Mouse (Mus musculus) liver, postnatal 0 days (tissue): ENCODE data around the gene Cdk6. TPM values are rescaled to one million over a fixed set of nuclear protein-coding genes. Genes with fewer than 3 reads are reported as not detected.
"Not testable (repeated sequence)": the region's sequence is repeated elsewhere in the genome, so short reads cannot be mapped to it uniquely, and the experiment has no call there.

Source experiments
- ATAC-seq: fragments of 200-750 bp; cut with Nextera tagmentation; 2 replicates; pipeline ENCODE4 v1.8.0; 2017; ENCODE audit warnings: mild to moderate bottlenecking, moderate library complexity
- DNase-seq: peaks from one replicate; pipeline ENCODE4 v3.0.0-alpha.2; 2016
- H3K27ac ChIP-seq: fragments of 300-500 bp; sonication (generic); 2 replicates; pipeline ENCODE4 v1.5.1; 2014; ENCODE audit warnings: antibody characterized with exemption, moderate library complexity, mild to moderate bottlenecking, low read depth
- H3K27me3 ChIP-seq: fragments of 300-500 bp; sonication (generic); 2 replicates; pipeline ENCODE4 v1.6.1; 2014; ENCODE audit warnings: low read length, control low read depth, mixed read lengths; ENCODE audit not compliant: insufficient read depth
- H3K36me3 ChIP-seq: fragments of 300-500 bp; sonication (generic); replicated peaks from 2 replicates; pipeline ENCODE4 v1.6.1; 2014; ENCODE audit warnings: mild to moderate bottlenecking, control low read depth, low read length, moderate library complexity, mixed read lengths; ENCODE audit not compliant: insufficient read depth
- H3K4me1 ChIP-seq: fragments of 300-500 bp; sonication (generic); 2 replicates; pipeline ENCODE4 v1.6.1; 2014; ENCODE audit warnings: antibody characterized with exemption, mild to moderate bottlenecking, control low read depth; ENCODE audit not compliant: insufficient read depth
- H3K4me2 ChIP-seq: fragments of 300-500 bp; sonication (generic); 2 replicates; pipeline ENCODE4 v1.6.1; 2014; ENCODE audit warnings: low read depth, mild to moderate bottlenecking, low read length, moderate library complexity, mixed read lengths
- H3K4me3 ChIP-seq: fragments of 300-500 bp; sonication (generic); 2 replicates; pipeline ENCODE4 v1.5.1; 2014; ENCODE audit warnings: low read depth, low read length
- H3K9ac ChIP-seq: fragments of 300-500 bp; sonication (generic); replicated peaks from 2 replicates; pipeline ENCODE4 v1.6.1; 2014; ENCODE audit warnings: mild to moderate bottlenecking, moderate library complexity
- H3K9me3 ChIP-seq: fragments of 300-500 bp; sonication (generic); 2 replicates; pipeline ENCODE4 v1.6.1; 2016; ENCODE audit warnings: mild to moderate bottlenecking, control low read depth, low read length, mixed read lengths
- CTCF ChIP-seq: sonication (generic); IDR thresholded peaks from 2 replicates; pipeline ENCODE4 v1.5.1; 2016; ENCODE audit warnings: antibody characterized with exemption, low read depth
- EP300 ChIP-seq: IDR thresholded peaks from 2 replicates; pipeline ENCODE4 v1.6.1; 2016; ENCODE audit warnings: antibody characterized with exemption, low read depth, mild to moderate bottlenecking
- WGBS: fragments of 180-500 bp; shearing (Covaris S2); extraction: QIAGEN DNeasy Blood & Tissue Kit; methylation state at CpG from one replicate; pipeline ENCODE4 v1.1.7; 2014; ENCODE audit not compliant: insufficient replicate concordance; 5-methylcytosine and 5-hydroxymethylcytosine counted together
- polyA plus RNA-seq: library from polyadenylated mRNA; unstranded; fragments of >200 nt; fragmentation: Nextera tagmentation; extraction: Ambion mirVana; gene quantifications from 2 replicates; pipeline ENCODE4 v1.2.1, GENCODE M21; 2015

Gene Cdk6
- polyA plus RNA-seq, 1 experiment from 2014 or later: 17.3 TPM

DNA sequence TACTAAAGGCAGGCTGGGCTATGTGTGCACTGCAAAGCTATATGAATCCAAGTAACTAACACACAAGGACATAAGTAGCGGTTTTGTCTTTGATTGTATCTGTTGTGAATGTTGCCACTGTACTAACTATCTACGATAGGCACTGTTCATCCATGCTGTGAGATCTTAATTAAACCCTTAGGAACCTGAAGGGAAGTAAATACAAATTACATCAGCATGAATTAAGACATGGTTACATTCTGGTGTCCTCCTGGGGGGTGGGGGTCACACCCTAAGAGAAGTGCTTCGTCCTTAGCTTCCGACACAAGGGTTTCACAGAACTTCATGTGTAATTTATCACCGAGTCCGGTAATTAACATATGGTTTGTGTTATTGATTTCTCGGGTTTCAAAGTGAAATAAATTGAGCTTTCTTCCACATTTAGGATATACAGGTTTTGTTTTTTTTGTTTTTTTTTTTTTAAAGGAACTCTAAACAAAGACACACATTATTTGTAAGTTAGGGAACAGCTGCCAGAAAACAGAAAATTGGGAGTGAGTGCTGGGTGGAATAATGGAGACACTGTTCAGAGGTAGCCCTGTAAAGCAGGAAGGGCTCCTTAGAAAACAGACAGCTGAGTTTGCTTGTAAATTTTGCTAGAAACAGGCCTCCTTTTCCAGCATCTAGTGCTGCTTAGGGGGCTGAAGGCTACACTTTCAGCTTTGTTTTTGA, 58.7 kb downstream of the Cdk6 start:
- whole genome bisulfite sequencing: 85% methylated on average over 7 of the region's 7 CpGs
- ATAC-seq: no peak

DNA sequence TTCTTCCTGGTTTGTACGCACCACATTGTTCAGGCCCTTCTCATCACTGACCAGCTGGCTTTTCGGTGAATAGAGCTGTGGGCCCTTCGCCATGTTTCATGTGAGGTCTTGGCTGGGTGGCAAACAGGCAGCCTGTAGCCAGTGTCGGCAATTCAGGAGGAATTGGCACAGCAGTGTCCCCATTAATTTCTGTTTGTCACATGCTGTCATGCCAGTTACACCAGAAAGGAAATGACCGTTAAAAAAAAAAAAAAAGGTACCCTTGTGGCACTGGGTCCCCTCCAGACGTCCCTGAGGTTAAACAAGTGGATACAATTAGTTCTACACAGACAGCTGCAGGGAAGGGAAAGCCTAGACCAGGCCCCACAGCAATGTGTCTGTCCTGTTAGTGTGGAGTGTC, 63.8 kb downstream of the Cdk6 start:
- no peak overlapping the region for H3K9ac ChIP-seq
- WGBS: 45% methylated on average over 6 of the region's 6 CpGs
- peaks cover 2% of the 10 kb centered on the region; the same call in 1 of the 2 replicates for H3K4me1 ChIP-seq
- no peaks in the 10 kb centered on the region for H3K9me3 ChIP-seq
- DNase-seq (no peak), ATAC-seq (no peak)
- no peaks in the 10 kb centered on the region; the same call in 1 of the 2 replicates for H3K36me3 ChIP-seq
- 0 out of 2 replicates have a peak overlapping the region, but pooled peaks have one; percentile 7 for H3K27ac ChIP-seq
- H3K4me3 ChIP-seq: no peak overlapping the region
- H3K27me3 ChIP-seq: no peaks in the 10 kb centered on the region
- no peak overlapping the region for H3K4me2 ChIP-seq
- TF ChIP-seq CTCF (no peak), EP300 (no peak)

More for the DNA sequence above, 58.7 kb downstream of the Cdk6 start:
- Histone ChIP-seq H3K9me3 (no peaks in the 10 kb centered on the region), H3K4me2 (no peak overlapping the region), H3K36me3 (peaks cover 4% of the 10 kb centered on the region; the same call in 1 of the 2 replicates), H3K4me3 (no peak overlapping the region), H3K27ac (no peak overlapping the region), H3K9ac (no peak overlapping the region), H3K4me1 (peaks cover 3% of the 10 kb centered on the region; the same call in 1 of the 2 replicates), H3K27me3 (no peaks in the 10 kb centered on the region)
- no peak for TF ChIP-seq CTCF
- TF ChIP-seq EP300: no peak
- no peak for DNase-seq

DNA sequence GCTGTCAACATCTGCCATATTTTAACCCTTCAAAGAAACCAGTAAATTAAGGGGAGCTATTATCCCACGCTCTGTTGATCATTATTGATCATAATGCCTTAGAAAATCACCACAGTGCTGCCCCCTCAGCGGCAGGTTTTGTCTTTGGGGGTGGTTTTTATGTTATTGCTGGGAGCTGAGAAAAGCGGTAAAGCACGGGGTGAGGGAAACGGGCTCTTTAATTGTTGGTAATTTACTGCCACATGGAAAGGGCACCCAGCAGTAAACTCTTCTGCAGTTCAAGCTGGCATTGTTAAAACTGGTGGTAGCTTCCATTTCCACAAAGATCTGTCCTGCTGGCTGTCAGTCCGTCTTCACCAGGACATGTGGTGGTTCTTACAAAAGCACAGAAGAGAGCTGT, 64.2 kb downstream of the Cdk6 start:
- ATAC-seq (no peak), DNase-seq (no peak)
- Histone ChIP-seq H3K4me3 (no peak overlapping the region), H3K9me3 (no peaks in the 10 kb centered on the region), H3K4me2 (no peak overlapping the region), H3K4me1 (peaks cover 2% of the 10 kb centered on the region; the same call in 1 of the 2 replicates), H3K27ac (0 out of 2 replicates have a peak overlapping the region, but pooled peaks have one; percentile 13), H3K36me3 (no peaks in the 10 kb centered on the region), H3K9ac (no peak overlapping the region), H3K27me3 (no peaks in the 10 kb centered on the region)
- TF ChIP-seq CTCF (no peak), EP300 (no peak)
- 73% methylated on average over 6 of the region's 6 CpGs for WGBS

DNA sequence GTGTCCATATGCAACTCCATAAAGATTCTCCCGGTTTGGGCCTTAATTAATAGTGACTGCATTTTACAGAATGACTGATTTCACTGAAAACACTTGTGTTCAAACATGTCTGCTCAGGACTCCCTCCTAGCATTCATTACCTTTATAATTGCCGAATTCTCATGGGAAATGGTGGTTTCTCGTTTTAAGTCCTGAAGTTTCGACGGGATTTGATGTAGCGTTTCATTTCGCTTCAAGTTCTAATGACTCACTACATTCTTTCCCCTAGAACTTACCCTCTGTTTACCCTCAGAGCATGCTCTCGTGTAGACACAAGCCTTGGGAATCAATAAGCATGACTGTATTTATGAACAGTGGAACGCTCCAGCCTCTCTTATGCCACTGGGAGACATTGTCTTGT, 66.6 kb downstream of the Cdk6 start:
- Histone ChIP-seq H3K36me3 (no peaks in the 10 kb centered on the region), H3K4me2 (peak overlapping the region; percentile 13; the same call in 1 of the 2 replicates), H3K9ac (no peak overlapping the region), H3K9me3 (no peaks in the 10 kb centered on the region), H3K4me1 (peaks cover 2% of the 10 kb centered on the region; the same call in 1 of the 2 replicates), H3K27ac (peak overlapping the region; percentile 11; the same call in 1 of the 2 replicates), H3K27me3 (no peaks in the 10 kb centered on the region), H3K4me3 (no peak overlapping the region)
- TF ChIP-seq EP300: no peak
- no peak for TF ChIP-seq CTCF
- 64% methylated on average over 9 of the region's 9 CpGs for WGBS
- no peak for ATAC-seq
- DNase-seq: no peak

DNA sequence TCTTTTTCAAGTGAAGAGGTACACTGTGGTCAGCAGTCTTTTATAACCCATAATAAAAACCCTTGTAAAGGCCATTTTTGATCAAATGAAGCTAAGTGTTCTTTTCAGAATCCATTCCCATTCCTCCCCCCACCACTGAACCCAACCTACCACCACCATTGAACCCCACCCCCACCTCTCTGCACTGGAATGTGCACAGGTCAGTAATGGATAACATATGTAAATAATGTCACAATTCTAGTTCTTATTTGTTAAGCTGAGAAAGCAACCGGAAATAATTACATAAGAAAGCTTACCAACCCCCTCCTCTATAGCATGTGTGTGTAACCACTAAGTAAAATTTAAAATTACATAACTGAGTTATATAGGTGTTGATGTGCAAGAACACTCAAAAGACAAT, 76.9 kb downstream of the Cdk6 start:
- not testable (repeated sequence) for H3K4me2 ChIP-seq, H3K36me3 ChIP-seq, H3K27ac ChIP-seq, H3K27me3 ChIP-seq, DNase-seq, H3K9ac ChIP-seq, H3K9me3 ChIP-seq, H3K4me3 ChIP-seq
- peaks cover 12% of the 10 kb centered on the region for H3K4me1 ChIP-seq
- WGBS: 51% methylated on average over 1 of the region's 1 CpGs
- peak; percentile 84 for ATAC-seq
- peak; percentile 29; the same call in 1 of the 2 replicates for TF ChIP-seq EP300

DNA sequence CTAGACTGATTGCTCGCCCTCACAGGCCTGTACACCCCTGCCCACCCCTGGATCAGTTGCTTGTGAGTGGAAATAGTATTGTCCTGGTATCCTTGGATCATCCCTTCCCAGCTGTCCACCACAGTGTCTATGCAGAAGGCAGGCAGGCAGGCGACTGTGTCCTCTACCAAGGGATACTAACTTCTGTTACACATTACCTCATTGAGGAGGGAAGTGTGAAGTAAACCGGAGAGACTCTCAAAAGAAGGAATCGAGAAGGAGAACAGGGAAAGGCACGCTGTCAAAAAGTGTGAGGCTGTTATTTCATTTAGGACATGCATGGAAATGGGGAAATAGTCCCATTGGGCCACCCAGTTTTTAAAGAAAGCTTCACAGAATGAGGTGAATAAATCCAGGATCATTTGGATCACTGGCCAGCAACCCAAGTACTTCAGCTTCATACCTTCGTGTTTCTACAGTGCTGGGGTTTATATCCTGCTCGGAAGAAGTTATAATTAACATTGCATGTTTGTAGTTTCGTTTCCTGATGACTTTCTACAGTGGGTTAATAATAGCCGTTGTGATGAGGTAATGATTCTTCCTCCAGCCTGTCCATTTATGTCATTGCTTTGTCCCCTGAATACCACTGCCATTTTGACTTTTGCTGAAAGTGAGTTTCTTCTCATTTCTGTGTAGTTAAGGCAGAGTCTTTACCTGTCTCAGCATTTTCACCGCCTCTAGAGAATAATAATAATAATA, 79.0 kb downstream of the Cdk6 start:
- Histone ChIP-seq H3K4me1 (peaks cover 12% of the 10 kb centered on the region), H3K9ac (no peak overlapping the region), H3K27me3 (no peaks in the 10 kb centered on the region), H3K36me3 (no peaks in the 10 kb centered on the region), H3K9me3 (no peaks in the 10 kb centered on the region), H3K4me2 (no peak overlapping the region), H3K27ac (peak overlapping the region; percentile 51), H3K4me3 (no peak overlapping the region)
- ATAC-seq (peak; percentile 58), DNase-seq (no peak)
- TF ChIP-seq EP300: no peak
- TF ChIP-seq CTCF: no peak
- WGBS: 57% methylated on average over 10 of the region's 10 CpGs
